Mouse (Mus musculus) bone marrow macrophage, adult 2 months (primary cell): Measurements from ENCODE around the gene Gm5426.

ENCODE experiments used
- CTCF ChIP-seq: IDR thresholded peaks from 2 replicates; pipeline ENCODE4 v1.5.1; 2012; ENCODE audit warnings: low read depth, mild to moderate bottlenecking, low read length, moderate library complexity
- POLR2A ChIP-seq: IDR thresholded peaks from 2 replicates; pipeline ENCODE4 v1.6.1; 2012; ENCODE audit warnings: mild to moderate bottlenecking, low read depth, low read length, borderline replicate concordance

GRCm38 (mm10) chr10:96101035-96101434 lies 35.4 kb upstream of the Gm5426 start:
- no peak for TF ChIP-seq POLR2A
- no peak for TF ChIP-seq CTCF
